Mouse (Mus musculus) testis, adult 2 months (tissue): ENCODE data around the gene Camk2n1. TPM values are rescaled to one million over a fixed set of nuclear protein-coding genes. Genes with fewer than 3 reads are reported as not detected.
"Not testable (repeated sequence)": the region's sequence is repeated elsewhere in the genome, so short reads cannot be mapped to it uniquely, and the experiment has no call there.

Experiments used
- H3K27ac ChIP-seq: fragments of 200-500 bp; 2 replicates; pipeline ENCODE4 v1.5.1; 2012; ENCODE audit warnings: low read depth, low read length; ENCODE audit not compliant: control insufficient read depth, insufficient read depth
- H3K27me3 ChIP-seq: fragments of 200-500 bp; 2 replicates; pipeline ENCODE4 v1.6.1; 2012; ENCODE audit warnings: mild to moderate bottlenecking, low read length, moderate library complexity; ENCODE audit not compliant: control insufficient read depth, insufficient read depth
- H3K36me3 ChIP-seq: fragments of 200-500 bp; 2 replicates; pipeline ENCODE4 v1.6.1; 2012; ENCODE audit warnings: mild to moderate bottlenecking, low read length; ENCODE audit not compliant: control insufficient read depth, insufficient read depth
- H3K4me1 ChIP-seq: fragments of 200-500 bp; 2 replicates; pipeline ENCODE4 v1.6.1; 2012; ENCODE audit warnings: low read length; ENCODE audit not compliant: control insufficient read depth, insufficient read depth
- H3K4me3 ChIP-seq: fragments of 200-500 bp; 2 replicates; pipeline ENCODE4 v1.5.1; 2012; ENCODE audit warnings: low read depth, mild to moderate bottlenecking, low read length, moderate library complexity, mixed read lengths; ENCODE audit not compliant: control insufficient read depth
- CTCF ChIP-seq: fragments of 200-500 bp; IDR thresholded peaks from 2 replicates; pipeline ENCODE4 v1.5.1; 2012; ENCODE audit warnings: low read depth, mild to moderate bottlenecking, inconsistent platforms, low read length, moderate library complexity; ENCODE audit not compliant: control insufficient read depth, insufficient read depth, insufficient replicate concordance
- POLR2A ChIP-seq: fragments of 200-500 bp; IDR thresholded peaks from 2 replicates; pipeline ENCODE4 v1.6.1; 2012; ENCODE audit warnings: low read depth, mild to moderate bottlenecking, inconsistent platforms, low read length, moderate library complexity; ENCODE audit not compliant: control insufficient read depth
- polyA plus RNA-seq: library from polyadenylated mRNA; depleted of rRNA; stranded (reverse); fragments of >200 nt; gene quantifications from 2 replicates; pipeline ENCODE4 v1.2.3, GENCODE M21; 2012

Camk2n1 gene
- polyA plus RNA-seq, 1 experiment, result 34.4 TPM

GRCm38 (mm10) chr4:138416414-138416813 is 37.7 kb upstream of the Camk2n1 start:
- no peaks in the 10 kb centered on the region for H3K4me1 ChIP-seq
- H3K27ac ChIP-seq, result no peak overlapping the region
- no peak for TF ChIP-seq CTCF
- TF ChIP-seq POLR2A, result no peak
- H3K27me3 ChIP-seq, result no peaks in the 10 kb centered on the region
- no peak overlapping the region for H3K4me3 ChIP-seq
- no peaks in the 10 kb centered on the region for H3K36me3 ChIP-seq

GRCm38 (mm10) chr4:138417882-138418281 is 36.2 kb upstream of the Camk2n1 start:
- Histone ChIP-seq H3K4me1 (no peaks in the 10 kb centered on the region), H3K27ac (no peak overlapping the region), H3K4me3 (no peak overlapping the region), H3K27me3 (no peaks in the 10 kb centered on the region), H3K36me3 (no peaks in the 10 kb centered on the region)
- no peak for TF ChIP-seq POLR2A
- no peak for TF ChIP-seq CTCF

DNA sequence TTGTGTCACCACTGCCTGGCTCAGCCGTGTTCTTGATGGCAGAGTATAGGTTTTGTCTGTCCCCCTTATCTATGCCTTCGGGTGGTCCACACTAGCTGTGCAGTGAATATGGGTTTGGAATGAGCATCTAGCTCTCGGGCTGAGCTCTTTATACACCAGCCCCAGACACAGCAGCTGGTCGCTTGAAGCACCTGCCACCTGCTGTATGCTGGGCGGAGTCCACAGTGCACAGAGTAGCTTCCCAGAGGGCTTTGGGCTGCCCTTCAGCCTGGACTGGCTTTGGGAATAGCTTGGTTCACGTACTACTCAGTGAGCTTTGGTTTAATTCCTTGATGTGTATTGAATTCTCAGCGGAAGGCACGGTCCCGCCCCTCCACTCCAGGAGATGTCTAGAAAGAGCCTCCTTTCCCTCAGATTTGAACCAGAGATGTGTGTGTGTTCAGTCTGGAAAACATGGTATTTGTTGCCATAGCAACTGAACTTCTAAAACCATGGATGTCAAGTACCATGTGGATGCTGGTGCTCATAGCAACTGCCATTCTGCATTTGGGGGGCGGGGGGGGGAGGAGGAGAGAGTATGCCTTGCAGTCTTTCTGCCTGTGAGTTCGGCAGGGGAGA is 35.7 kb upstream of the Camk2n1 start:
- Histone ChIP-seq H3K36me3 (no peaks in the 10 kb centered on the region), H3K27me3 (no peaks in the 10 kb centered on the region), H3K4me1 (no peaks in the 10 kb centered on the region), H3K4me3 (no peak overlapping the region), H3K27ac (no peak overlapping the region)
- TF ChIP-seq CTCF (no peak), POLR2A (no peak)

- H3K36me3 ChIP-seq, result no peaks in the 10 kb centered on the region
- no peaks in the 10 kb centered on the region for H3K27me3 ChIP-seq
- H3K4me1 ChIP-seq, result no peaks in the 10 kb centered on the region
- H3K4me3 ChIP-seq, result no peak overlapping the region
- H3K27ac ChIP-seq, result no peak overlapping the region
- TF ChIP-seq CTCF (no peak), POLR2A (no peak)
These were observed 29.1 kb upstream of the Camk2n1 start for GRCm38 (mm10) chr4:138425028-138425427.

DNA sequence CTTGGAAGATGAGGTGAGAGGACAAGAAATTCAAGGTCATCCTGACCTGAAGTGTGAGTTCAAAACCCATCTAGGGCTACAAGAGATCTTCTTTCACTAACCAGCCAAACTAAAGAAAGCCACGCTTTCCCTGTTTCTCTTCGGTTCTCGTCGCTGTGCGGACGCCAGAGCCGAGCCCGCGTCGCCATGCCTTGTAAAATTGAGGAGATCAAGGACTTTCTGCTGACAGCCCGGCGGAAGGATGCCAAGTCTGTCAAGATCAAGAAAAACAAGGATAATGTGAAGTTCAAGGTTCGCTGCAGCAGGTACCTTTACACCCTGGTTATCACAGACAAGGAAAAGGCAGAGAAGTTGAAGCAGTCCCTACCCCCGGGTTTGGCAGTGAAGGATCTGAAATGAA is 28.5 kb upstream of the Camk2n1 start:
- H3K4me3 ChIP-seq, H3K27me3 ChIP-seq, H3K4me1 ChIP-seq, H3K36me3 ChIP-seq, H3K27ac ChIP-seq: not testable (repeated sequence)

GRCm38 (mm10) chr4:138426778-138427705 is 27.1 kb upstream of the Camk2n1 start:
- TF ChIP-seq CTCF, result peak; percentile 71; the same call in 1 of the 2 replicates
- TF ChIP-seq POLR2A, result no peak
- H3K4me3 ChIP-seq, result no peak overlapping the region
- H3K36me3 ChIP-seq, result no peaks in the 10 kb centered on the region
- no peaks in the 10 kb centered on the region for H3K27me3 ChIP-seq
- no peak overlapping the region for H3K27ac ChIP-seq
- H3K4me1 ChIP-seq, result no peaks in the 10 kb centered on the region

DNA sequence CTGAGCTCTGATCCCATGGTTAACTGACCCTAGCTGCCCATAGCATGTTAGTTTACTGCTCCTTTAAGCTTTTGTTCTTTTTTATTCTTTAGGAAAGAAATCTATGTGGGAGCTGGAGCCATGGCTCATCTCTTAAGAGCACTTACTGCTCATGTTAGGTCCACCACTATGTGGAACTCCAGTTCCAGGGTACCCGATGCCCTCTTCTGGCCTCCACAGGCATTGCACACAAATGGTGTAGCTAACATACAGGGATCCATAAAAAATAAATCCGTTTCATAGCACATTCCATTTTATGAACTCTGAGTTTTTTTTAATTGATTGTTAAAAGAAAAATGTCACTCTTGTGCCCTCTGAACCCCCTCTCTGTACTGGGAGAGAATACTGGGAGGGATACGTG is 24.3 kb upstream of the Camk2n1 start:
- H3K36me3 ChIP-seq, result no peaks in the 10 kb centered on the region
- no peaks in the 10 kb centered on the region for H3K27me3 ChIP-seq
- peak; percentile 45; the same call in 1 of the 2 replicates for TF ChIP-seq CTCF
- TF ChIP-seq POLR2A, result no peak
- H3K27ac ChIP-seq, result no peak overlapping the region
- H3K4me1 ChIP-seq, result peaks cover 4% of the 10 kb centered on the region
- no peak overlapping the region for H3K4me3 ChIP-seq
